Mouse (Mus musculus) hindbrain, embryonic 12.5 days (tissue): ENCODE results near the gene Ctbp2. TPM values are rescaled to one million over a fixed set of nuclear protein-coding genes. Genes with fewer than 3 reads are reported as not detected.

Experiments
- ATAC-seq: fragments of 200-750 bp; cut with Nextera tagmentation; 2 replicates; pipeline ENCODE4 v1.8.0; 2017; ENCODE audit warnings: moderate TSS enrichment; ENCODE audit not compliant: low FRiP score
- H3K27ac ChIP-seq: fragments of 300-500 bp; sonication (generic); 2 replicates; pipeline ENCODE4 v1.5.1; 2016; ENCODE audit warnings: mild to moderate bottlenecking
- H3K27me3 ChIP-seq: fragments of 300-500 bp; sonication (generic); 2 replicates; pipeline ENCODE4 v1.6.1; 2016; ENCODE audit warnings: mild to moderate bottlenecking
- H3K36me3 ChIP-seq: fragments of 300-500 bp; sonication (generic); 2 replicates; pipeline ENCODE4 v1.6.1; 2016; ENCODE audit warnings: mild to moderate bottlenecking
- H3K4me1 ChIP-seq: fragments of 300-500 bp; sonication (generic); 2 replicates; pipeline ENCODE4 v1.6.1; 2016
- H3K4me2 ChIP-seq: fragments of 300-500 bp; sonication (generic); replicated peaks from 2 replicates; pipeline ENCODE4 v1.6.1; 2016; ENCODE audit warnings: mild to moderate bottlenecking
- H3K4me3 ChIP-seq: fragments of 300-500 bp; sonication (generic); 2 replicates; pipeline ENCODE4 v1.5.1; 2016; ENCODE audit warnings: mild to moderate bottlenecking
- H3K9ac ChIP-seq: fragments of 300-500 bp; sonication (generic); 2 replicates; pipeline ENCODE4 v1.6.1; 2016; ENCODE audit warnings: mild to moderate bottlenecking, moderate library complexity
- H3K9me3 ChIP-seq: fragments of 300-500 bp; sonication (generic); replicated peaks from 2 replicates; pipeline ENCODE4 v1.6.1; 2016; ENCODE audit warnings: mild to moderate bottlenecking
- WGBS: fragments of 180-500 bp; shearing (Covaris S2); methylation state at CpG from one replicate; pipeline ENCODE4 v1.1.7; 2016; 5-methylcytosine and 5-hydroxymethylcytosine counted together
- polyA plus RNA-seq: library from polyadenylated mRNA; unstranded; fragments of >200 nt; fragmentation: Nextera tagmentation; extraction: Ambion mirVana; gene quantifications from 2 replicates; pipeline ENCODE4 v1.2.1, GENCODE M21; 2016

The Ctbp2 gene
- polyA plus RNA-seq, 1 experiment from 2014 or later, result 110 TPM

GRCm38 (mm10) chr7:132992967-132993615 is 131.1 kb downstream of the Ctbp2 start:
- Histone ChIP-seq H3K4me3 (no peak overlapping the region), H3K36me3 (peaks cover 83% of the 10 kb centered on the region), H3K27me3 (no peaks in the 10 kb centered on the region), H3K9me3 (no peaks in the 10 kb centered on the region), H3K4me1 (peaks cover 3% of the 10 kb centered on the region; the same call in 1 of the 2 replicates), H3K4me2 (no peak overlapping the region), H3K9ac (no peak overlapping the region), H3K27ac (no peak overlapping the region)
- 89% methylated on average over 9 of the region's 9 CpGs for WGBS
- ATAC-seq, result no peak

DNA sequence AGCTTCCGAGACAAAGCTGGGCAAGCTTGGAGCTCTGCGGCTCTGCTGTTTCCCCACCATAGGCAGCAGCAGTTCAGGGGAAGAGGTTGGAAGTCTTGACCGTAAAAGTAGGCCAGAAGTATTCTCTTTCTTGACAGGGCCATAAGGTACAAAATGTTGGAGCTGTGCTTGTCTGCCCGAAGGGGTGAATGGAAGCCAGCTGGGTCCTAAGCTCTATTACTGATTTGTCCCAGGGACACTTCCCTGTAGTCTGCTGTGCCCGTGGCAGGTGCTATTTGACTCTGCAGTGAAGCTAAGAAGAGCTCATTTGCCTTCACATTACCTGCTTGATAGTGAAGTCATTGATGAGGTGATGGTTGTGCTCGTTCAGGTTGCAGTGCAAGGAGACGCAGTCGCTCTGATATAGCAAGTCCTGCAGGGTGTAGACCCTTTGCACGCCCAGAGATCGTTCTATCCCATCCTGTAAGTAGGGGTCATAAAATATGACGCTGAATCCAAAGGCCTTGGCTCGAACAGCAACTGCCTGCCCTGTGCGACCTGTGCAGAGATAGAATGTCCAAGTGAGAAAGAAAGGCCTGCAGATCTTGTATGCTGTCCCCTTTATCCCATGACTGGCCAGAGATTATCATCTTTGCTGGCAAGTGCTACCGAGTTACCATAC is 132.8 kb downstream of the Ctbp2 start:
- Histone ChIP-seq H3K27ac (no peak overlapping the region), H3K27me3 (no peaks in the 10 kb centered on the region), H3K4me3 (no peak overlapping the region), H3K9ac (no peak overlapping the region), H3K4me1 (peaks cover 3% of the 10 kb centered on the region; the same call in 1 of the 2 replicates), H3K4me2 (no peak overlapping the region), H3K9me3 (no peaks in the 10 kb centered on the region), H3K36me3 (peaks cover 71% of the 10 kb centered on the region)
- 93% methylated on average over 14 of the region's 14 CpGs for WGBS
- no peak for ATAC-seq

- H3K36me3 ChIP-seq, result peaks cover 65% of the 10 kb centered on the region
- 95% methylated on average over 5 of the region's 5 CpGs for WGBS
- ATAC-seq, result no peak
- no peak overlapping the region for H3K9ac ChIP-seq
- no peak overlapping the region for H3K27ac ChIP-seq
- H3K9me3 ChIP-seq, result no peaks in the 10 kb centered on the region
- peaks cover 2% of the 10 kb centered on the region; the same call in 1 of the 2 replicates for H3K4me1 ChIP-seq
- H3K27me3 ChIP-seq, result no peaks in the 10 kb centered on the region
- no peak overlapping the region for H3K4me3 ChIP-seq
- no peak overlapping the region for H3K4me2 ChIP-seq
These were observed 134.3 kb downstream of the Ctbp2 start for GRCm38 (mm10) chr7:132989839-132990238.

- Histone ChIP-seq H3K4me3 (no peak overlapping the region), H3K4me2 (no peak overlapping the region), H3K36me3 (peaks cover 38% of the 10 kb centered on the region), H3K27ac (no peak overlapping the region), H3K9ac (no peak overlapping the region), H3K27me3 (no peaks in the 10 kb centered on the region), H3K9me3 (no peaks in the 10 kb centered on the region), H3K4me1 (no peaks in the 10 kb centered on the region)
- no peak for ATAC-seq
- 48% methylated on average over 3 of the region's 3 CpGs for WGBS
These were observed 141.5 kb downstream of the Ctbp2 start for GRCm38 (mm10) chr7:132982639-132983038.

DNA sequence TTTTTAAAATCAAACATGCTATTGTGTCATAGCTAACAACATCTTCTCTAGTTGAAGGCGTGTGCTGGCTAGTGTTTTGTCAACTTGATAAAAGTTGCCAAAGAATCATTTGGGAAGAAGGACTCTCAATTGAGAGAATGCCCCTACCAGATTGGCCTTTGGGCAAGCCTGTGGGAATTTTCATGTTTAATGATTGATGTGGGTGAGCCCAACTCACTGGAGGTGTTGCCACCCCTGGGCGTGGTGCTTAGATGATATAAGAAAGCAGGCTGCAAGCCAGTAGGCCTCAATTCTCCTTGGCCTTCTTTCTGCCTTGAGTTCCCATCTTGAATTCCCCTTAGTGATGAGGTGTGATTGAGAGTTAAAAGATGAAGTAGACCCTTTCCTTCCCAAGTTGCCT is 146.2 kb downstream of the Ctbp2 start:
- ATAC-seq, result no peak
- no peak overlapping the region for H3K27ac ChIP-seq
- H3K4me1 ChIP-seq, result no peaks in the 10 kb centered on the region
- no peaks in the 10 kb centered on the region for H3K27me3 ChIP-seq
- no peak overlapping the region for H3K4me2 ChIP-seq
- H3K4me3 ChIP-seq, result no peak overlapping the region
- 92% methylated on average over 2 of the region's 2 CpGs for WGBS
- no peak overlapping the region for H3K9ac ChIP-seq
- peaks cover 29% of the 10 kb centered on the region for H3K36me3 ChIP-seq
- no peaks in the 10 kb centered on the region for H3K9me3 ChIP-seq

GRCm38 (mm10) chr7:132976079-132976478 is 148.1 kb downstream of the Ctbp2 start:
- H3K4me2 ChIP-seq, result no peak overlapping the region
- ATAC-seq, result no peak
- no peak overlapping the region for H3K27ac ChIP-seq
- 72% methylated on average over 2 of the region's 2 CpGs for WGBS
- H3K36me3 ChIP-seq, result peaks cover 17% of the 10 kb centered on the region
- H3K9ac ChIP-seq, result no peak overlapping the region
- H3K4me1 ChIP-seq, result no peaks in the 10 kb centered on the region
- H3K27me3 ChIP-seq, result no peaks in the 10 kb centered on the region
- H3K9me3 ChIP-seq, result no peaks in the 10 kb centered on the region
- H3K4me3 ChIP-seq, result no peak overlapping the region

GRCm38 (mm10) chr7:132972079-132972478 is 152.1 kb downstream of the Ctbp2 start:
- Histone ChIP-seq H3K36me3 (peaks cover 10% of the 10 kb centered on the region; the same call in 1 of the 2 replicates), H3K4me2 (no peak overlapping the region), H3K27ac (no peak overlapping the region), H3K4me1 (no peaks in the 10 kb centered on the region), H3K9ac (no peak overlapping the region), H3K27me3 (no peaks in the 10 kb centered on the region), H3K4me3 (no peak overlapping the region), H3K9me3 (no peaks in the 10 kb centered on the region)
- WGBS, result 91% methylated on average over 2 of the region's 2 CpGs
- ATAC-seq, result no peak

DNA sequence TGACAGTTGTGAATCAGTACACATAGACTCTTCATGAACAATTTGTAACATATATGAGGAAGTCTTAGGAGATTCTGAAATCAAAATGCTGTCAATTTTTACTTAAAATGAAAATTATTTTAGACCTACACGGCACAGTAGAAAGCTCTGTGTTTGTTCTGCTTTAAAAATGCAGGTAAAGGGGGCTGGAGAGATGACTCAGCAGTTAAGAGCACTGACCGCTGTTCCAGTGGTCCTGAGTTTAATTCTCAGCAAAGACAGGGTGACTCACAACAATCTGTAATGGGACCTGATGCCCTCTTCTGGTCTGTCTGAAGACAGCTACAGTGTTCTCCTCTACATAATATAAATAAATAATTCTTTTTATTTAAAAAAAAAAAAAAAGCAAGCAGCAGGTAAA is 158.4 kb downstream of the Ctbp2 start:
- H3K4me3 ChIP-seq, result no peak overlapping the region
- 93% methylated on average over 2 of the region's 2 CpGs for WGBS
- no peaks in the 10 kb centered on the region for H3K27me3 ChIP-seq
- H3K4me1 ChIP-seq, result no peaks in the 10 kb centered on the region
- ATAC-seq, result no peak
- no peak overlapping the region for H3K9ac ChIP-seq
- no peaks in the 10 kb centered on the region; the same call in 1 of the 2 replicates for H3K36me3 ChIP-seq
- H3K4me2 ChIP-seq, result no peak overlapping the region
- no peak overlapping the region for H3K27ac ChIP-seq
- H3K9me3 ChIP-seq, result no peaks in the 10 kb centered on the region

DNA sequence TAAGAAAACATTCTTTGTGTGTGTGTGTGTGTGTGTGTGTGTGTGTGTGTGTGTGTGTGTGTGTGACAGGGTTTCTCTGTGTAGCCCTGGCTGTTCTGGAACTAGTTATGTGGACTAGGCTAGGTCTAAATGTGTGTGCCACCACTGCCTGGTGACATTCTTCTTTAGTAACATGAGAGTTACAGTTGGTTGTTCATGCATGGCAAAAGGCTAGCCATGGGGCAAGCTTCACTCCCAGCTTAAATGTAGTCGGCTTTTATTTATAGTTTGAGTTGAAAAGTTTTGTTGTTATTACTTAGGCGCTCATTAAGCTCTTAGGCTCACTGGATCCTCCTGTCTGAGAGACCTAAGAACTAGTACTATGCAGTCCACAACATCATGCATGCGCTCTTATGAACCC is 159.8 kb downstream of the Ctbp2 start:
- Histone ChIP-seq H3K4me1 (no peaks in the 10 kb centered on the region), H3K36me3 (no peaks in the 10 kb centered on the region; the same call in 1 of the 2 replicates), H3K4me3 (no peak overlapping the region), H3K27ac (no peak overlapping the region), H3K27me3 (no peaks in the 10 kb centered on the region), H3K9me3 (no peaks in the 10 kb centered on the region), H3K9ac (no peak overlapping the region), H3K4me2 (no peak overlapping the region)
- no peak for ATAC-seq
- WGBS, result 86% methylated on average over 3 of the region's 3 CpGs

DNA sequence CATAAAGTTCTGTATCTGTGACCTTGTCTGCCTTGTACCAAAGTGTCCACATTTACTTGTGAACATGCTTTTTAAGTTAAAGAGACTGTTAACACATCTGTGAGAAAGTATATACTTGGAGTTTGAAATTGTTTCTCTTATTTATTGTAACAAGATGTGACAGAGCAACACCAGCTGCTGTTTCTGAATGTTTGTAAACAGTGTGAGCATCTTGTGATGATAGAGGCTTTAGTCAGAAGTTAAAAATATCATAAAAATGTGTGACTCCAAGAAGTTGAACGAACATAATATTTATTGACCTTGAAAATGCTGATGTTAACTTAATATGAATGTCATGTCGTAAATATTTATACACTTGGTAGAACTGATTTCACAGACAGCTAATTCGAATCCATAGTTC is 173.5 kb downstream of the Ctbp2 start:
- H3K4me3 ChIP-seq, result no peak overlapping the region
- H3K4me1 ChIP-seq, result no peaks in the 10 kb centered on the region
- WGBS, result 94% methylated on average over 3 of the region's 3 CpGs

DNA sequence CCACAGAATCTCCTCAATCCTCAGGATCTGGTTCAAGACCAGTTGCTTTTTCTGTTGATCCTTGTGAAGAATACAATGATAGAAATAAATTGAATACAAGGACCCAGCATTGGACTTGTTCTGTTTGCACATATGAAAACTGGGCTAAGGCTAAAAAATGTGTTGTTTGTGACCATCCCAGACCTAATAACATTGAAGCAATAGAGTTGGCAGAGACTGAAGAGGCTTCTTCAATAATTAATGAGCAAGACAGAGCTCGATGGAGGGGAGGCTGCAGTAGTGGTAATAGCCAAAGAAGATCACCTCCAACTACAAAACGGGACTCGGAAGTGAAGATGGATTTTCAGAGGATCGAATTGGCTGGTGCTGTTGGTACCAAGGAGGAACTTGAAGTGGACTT is 174.2 kb downstream of the Ctbp2 start:
- WGBS, result 93% methylated on average over 4 of the region's 4 CpGs
- H3K9ac ChIP-seq, result no peak overlapping the region

More for the DNA sequence above, 173.5 kb downstream of the Ctbp2 start:
- Histone ChIP-seq H3K36me3 (no peaks in the 10 kb centered on the region), H3K9me3 (no peaks in the 10 kb centered on the region), H3K27me3 (no peaks in the 10 kb centered on the region), H3K27ac (no peak overlapping the region), H3K4me2 (no peak overlapping the region), H3K9ac (no peak overlapping the region)
- ATAC-seq, result no peak

DNA sequence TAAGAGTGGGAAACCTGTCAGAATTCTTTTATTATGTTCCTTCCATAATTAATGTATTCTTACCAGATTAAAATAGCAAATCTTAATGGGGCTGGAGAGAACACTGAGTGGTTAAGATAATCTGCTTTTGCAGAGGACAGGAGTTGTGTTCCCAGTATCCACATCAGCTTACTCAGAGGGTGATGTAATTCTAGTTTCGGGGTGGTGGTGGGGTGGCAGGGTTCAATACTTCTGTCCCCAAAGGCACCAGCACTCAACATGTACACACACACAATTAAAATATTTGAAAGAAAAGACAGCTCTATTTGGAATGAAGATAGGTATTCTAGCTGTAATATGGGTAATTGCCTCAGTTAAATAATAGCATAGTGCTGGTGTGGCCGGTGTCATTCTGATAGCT is 183.6 kb downstream of the Ctbp2 start:
- no peak overlapping the region for H3K4me3 ChIP-seq
- H3K4me2 ChIP-seq, result no peak overlapping the region
- no peak for ATAC-seq
- 93% methylated on average over 2 of the region's 2 CpGs for WGBS
- no peaks in the 10 kb centered on the region for H3K9me3 ChIP-seq
- no peaks in the 10 kb centered on the region for H3K4me1 ChIP-seq
- no peak overlapping the region for H3K27ac ChIP-seq
- H3K36me3 ChIP-seq, result no peaks in the 10 kb centered on the region
- no peaks in the 10 kb centered on the region for H3K27me3 ChIP-seq
- H3K9ac ChIP-seq, result no peak overlapping the region

More for the DNA sequence above, 174.2 kb downstream of the Ctbp2 start:
- H3K27me3 ChIP-seq, result no peaks in the 10 kb centered on the region
- H3K36me3 ChIP-seq, result no peaks in the 10 kb centered on the region
- H3K27ac ChIP-seq, result no peak overlapping the region
- no peak for ATAC-seq
- H3K4me1 ChIP-seq, result no peaks in the 10 kb centered on the region
- no peak overlapping the region for H3K4me3 ChIP-seq
- no peak overlapping the region for H3K4me2 ChIP-seq
- H3K9me3 ChIP-seq, result no peaks in the 10 kb centered on the region

DNA sequence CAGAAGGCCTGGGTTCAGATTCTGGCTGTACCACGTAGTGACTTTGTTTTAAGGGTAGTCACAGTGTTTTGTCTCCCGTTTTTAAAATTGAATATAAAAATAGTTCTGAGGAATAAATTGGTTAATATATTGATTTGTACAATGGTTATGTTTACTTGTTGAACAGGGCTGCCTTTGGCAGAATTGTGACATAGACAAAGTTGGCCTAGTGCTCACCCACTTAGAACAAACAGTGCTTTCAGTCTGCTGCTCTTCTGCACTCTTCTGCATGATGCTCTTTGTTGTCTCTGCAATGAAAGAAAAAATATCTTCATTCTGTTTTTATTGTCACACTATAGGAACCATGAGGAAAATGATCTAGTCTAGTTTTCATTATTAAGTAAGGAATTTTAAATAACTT is 185.0 kb downstream of the Ctbp2 start:
- H3K4me2 ChIP-seq, result no peak overlapping the region
- no peak overlapping the region for H3K4me3 ChIP-seq
- H3K27me3 ChIP-seq, result no peaks in the 10 kb centered on the region
- H3K27ac ChIP-seq, result no peak overlapping the region
- 89% methylated on average over 2 of the region's 2 CpGs for WGBS
- H3K4me1 ChIP-seq, result no peaks in the 10 kb centered on the region
- no peaks in the 10 kb centered on the region for H3K9me3 ChIP-seq
- H3K36me3 ChIP-seq, result no peaks in the 10 kb centered on the region
- H3K9ac ChIP-seq, result no peak overlapping the region
- ATAC-seq, result no peak
